Mouse (Mus musculus) brain, embryonic 18.5 days (tissue): ENCODE measurements at regions not wholly inside any gene's neighbourhood (a gene's known extent, or its start where the extent isn't known, plus 50 kb on each side); places are given as distances from the start of the nearest gene placed in this dataset.

Experiments
- DNase-seq: peaks from one replicate; pipeline ENCODE4 v3.0.0-alpha.2; 2012; ENCODE audit warnings: low read depth, low spot score

GRCm38 (mm10) chr9:68463637-68464304, 189.8 kb upstream of the Rora start:
- no peak for DNase-seq

GRCm38 (mm10) chr9:68466671-68467070, 186.9 kb upstream of the Rora start:
- no peak for DNase-seq

- DNase-seq = no peak
Measured at GRCm38 (mm10) chr9:68476391-68476790, 177.2 kb upstream of the Rora start.

DNA sequence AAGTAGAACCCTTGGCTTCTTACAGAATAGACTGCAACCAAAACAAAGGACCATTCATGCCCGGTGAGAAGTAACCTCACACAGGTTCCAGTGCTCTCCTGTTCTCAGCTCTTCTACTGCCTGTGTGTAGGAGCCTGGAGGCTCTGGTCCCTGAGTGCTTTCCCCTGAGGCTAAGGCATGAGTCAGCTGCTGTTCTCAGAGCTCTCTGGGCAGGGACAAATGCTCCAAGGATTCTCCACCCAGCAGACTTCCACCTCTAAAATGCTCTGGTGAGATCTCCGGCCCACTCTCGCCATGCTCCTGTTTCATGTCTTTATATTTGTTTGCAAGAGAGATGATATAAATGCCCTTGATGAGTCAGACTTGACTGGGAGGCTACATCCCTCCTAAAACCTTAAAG, 176.1 kb upstream of the Rora start:
- no peak for DNase-seq

- peak; percentile 18 for DNase-seq
Measured at GRCm38 (mm10) chr9:68486646-68487045, 166.9 kb upstream of the Rora start.

DNA sequence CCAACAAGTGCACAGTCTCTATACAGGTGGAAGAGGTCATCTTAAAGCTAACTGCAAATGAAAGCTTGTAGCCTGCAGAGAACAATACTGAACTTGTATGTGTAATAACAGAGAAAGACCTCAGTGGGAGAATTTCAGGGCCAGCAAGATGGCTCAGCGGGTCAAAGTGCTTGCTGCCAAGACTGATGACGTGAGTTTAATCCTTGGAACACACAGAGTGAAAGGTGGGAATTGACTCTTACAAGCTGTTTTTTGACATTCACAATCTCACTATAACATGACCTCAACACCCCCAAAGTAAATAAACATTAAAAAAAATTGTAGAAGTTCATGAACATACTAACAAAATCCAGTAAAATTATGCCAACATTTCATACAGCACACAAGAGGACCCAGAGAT, 162.4 kb upstream of the Rora start:
- no peak for DNase-seq

GRCm38 (mm10) chr9:68521218-68521617, 132.4 kb upstream of the Rora start:
- no peak for DNase-seq

GRCm38 (mm10) chr9:68561767-68562552, 91.6 kb upstream of the Rora start:
- DNase-seq = peak; percentile 3

- no peak for DNase-seq
Measured at GRCm38 (mm10) chr9:68563206-68563605, 90.4 kb upstream of the Rora start.

DNA sequence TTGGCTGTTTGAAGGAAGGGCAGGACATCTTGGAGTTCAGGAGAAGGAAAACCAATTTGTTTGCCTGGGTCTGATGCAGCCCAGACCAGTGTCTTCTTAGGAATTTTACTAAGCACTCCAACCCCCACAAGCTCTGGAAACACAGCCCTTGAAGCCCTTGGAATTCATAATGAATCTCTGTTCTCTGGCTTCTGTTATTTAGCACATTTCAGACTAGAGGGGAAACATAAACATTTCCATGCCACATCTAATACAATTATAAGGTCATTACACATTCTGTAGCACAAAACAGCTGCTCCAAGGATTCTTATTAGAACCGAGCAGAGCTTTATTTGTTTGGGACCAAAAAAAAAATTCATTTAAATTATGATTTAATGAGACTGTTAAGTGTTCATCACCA, 67.8 kb upstream of the Rora start:
- DNase-seq = no peak

DNA sequence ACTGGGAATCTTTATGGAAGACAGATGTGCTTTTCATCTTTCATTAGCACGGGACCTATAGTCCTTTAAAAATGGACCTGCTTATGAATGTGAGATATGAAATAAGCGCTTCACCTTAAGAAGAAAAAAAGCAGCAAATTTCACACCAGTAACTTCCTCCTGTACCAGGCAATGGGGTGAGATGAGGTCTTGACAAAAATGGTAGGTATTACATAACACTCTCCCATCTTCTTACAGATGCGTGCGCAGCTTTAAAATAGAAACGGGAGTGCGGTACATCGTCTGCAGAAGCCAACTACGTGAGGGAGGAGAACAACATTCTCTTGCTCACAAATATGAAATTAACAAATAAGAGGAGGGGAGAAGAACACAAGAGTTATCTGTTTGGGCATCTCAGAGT, 62.6 kb upstream of the Rora start:
- no peak for DNase-seq

GRCm38 (mm10) chr9:68592976-68593375, 60.6 kb upstream of the Rora start:
- no peak for DNase-seq

- DNase-seq = no peak
Measured at GRCm38 (mm10) chr9:68594586-68594985, 59.0 kb upstream of the Rora start.
